Mouse (Mus musculus): ENCODE data around the gene Garem2. TPM values are rescaled to one million over a fixed set of nuclear protein-coding genes. Genes with fewer than 3 reads are reported as not detected.

Garem2 gene
- polyA plus RNA-seq, 1 experiment from 2014 or later: 14.3 TPM

- H3K27me3 ChIP-seq (ENCODE audit: control insufficient read depth, insufficient read depth, low read length): no peaks in the 10 kb centered on the region
- 95% methylated on average over 4 of the region's 4 CpGs for WGBS
- DNase-seq (ENCODE audit: low spot score, missing footprints): peak; percentile 72
- H3K9ac ChIP-seq (ENCODE audit: low read length): no peak overlapping the region
- H3K4me1 ChIP-seq (ENCODE audit: control insufficient read depth, insufficient read depth, low read length): no peaks in the 10 kb centered on the region
- H3K9me3 ChIP-seq (ENCODE audit: control insufficient read depth, low read length): no peaks in the 10 kb centered on the region
- H3K27ac ChIP-seq (ENCODE audit: low read depth, low read length): no peak overlapping the region
- no peak overlapping the region for H3K4me3 ChIP-seq (ENCODE audit: low read depth, low read length)
- no peak for ATAC-seq (ENCODE audit: low FRiP score)
- no peak overlapping the region for H3K4me2 ChIP-seq
- peaks cover 10% of the 10 kb centered on the region; the same call in 1 of the 2 replicates for H3K36me3 ChIP-seq (ENCODE audit: control insufficient read depth, insufficient read depth, low read length)
These were observed 26.3 kb downstream of the Garem2 start for GRCm38 (mm10) chr5:30131246-30131645.

GRCm38 (mm10) chr5:30132173-30132572, 27.2 kb downstream of the Garem2 start:
- no peak for DNase-seq (ENCODE audit: low spot score, missing footprints)
- no peaks in the 10 kb centered on the region for H3K9me3 ChIP-seq (ENCODE audit: control insufficient read depth, low read length)
- H3K27me3 ChIP-seq (ENCODE audit: control insufficient read depth, insufficient read depth, low read length): no peaks in the 10 kb centered on the region
- peaks cover 7% of the 10 kb centered on the region; the same call in 1 of the 2 replicates for H3K36me3 ChIP-seq (ENCODE audit: control insufficient read depth, insufficient read depth, low read length)
- H3K9ac ChIP-seq (ENCODE audit: low read length): no peak overlapping the region
- H3K27ac ChIP-seq (ENCODE audit: low read depth, low read length): no peak overlapping the region
- ATAC-seq (ENCODE audit: low FRiP score): no peak
- H3K4me1 ChIP-seq (ENCODE audit: control insufficient read depth, insufficient read depth, low read length): no peaks in the 10 kb centered on the region
- 94% methylated on average over 2 of the region's 2 CpGs for WGBS
- H3K4me3 ChIP-seq (ENCODE audit: low read depth, low read length): no peak overlapping the region
- H3K4me2 ChIP-seq: no peak overlapping the region

DNA sequence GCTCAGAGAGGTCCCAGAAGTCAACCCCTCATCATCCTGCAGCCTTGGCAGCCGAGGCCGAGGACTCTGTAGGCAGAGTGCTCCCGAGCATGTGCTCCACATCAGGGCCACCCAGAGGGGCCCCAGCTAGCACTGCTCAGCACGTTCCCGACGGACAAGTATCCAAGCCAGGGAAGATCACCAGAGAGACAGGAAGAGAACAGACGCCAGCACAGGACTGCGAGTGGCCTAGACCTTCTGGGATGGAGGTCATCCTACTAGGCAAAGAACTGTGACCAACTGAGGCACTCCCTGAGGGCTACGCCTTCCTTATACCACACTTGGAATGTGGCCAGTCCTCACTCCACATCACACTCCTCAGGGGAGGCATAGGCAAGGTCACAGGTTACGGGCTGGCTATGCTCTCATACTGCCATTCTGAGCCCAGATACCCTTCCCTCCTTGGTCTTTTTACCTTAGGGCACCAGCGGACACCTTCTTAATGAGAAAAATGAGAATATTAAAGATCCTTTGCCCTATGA, 30.8 kb downstream of the Garem2 start:
- ATAC-seq (ENCODE audit: low FRiP score) (no peak), DNase-seq (ENCODE audit: low spot score, missing footprints) (peak; percentile 37)
- Histone ChIP-seq H3K4me1 (ENCODE audit: control insufficient read depth, insufficient read depth, low read length) (no peaks in the 10 kb centered on the region), H3K27ac (ENCODE audit: low read depth, low read length) (no peak overlapping the region), H3K4me2 (no peak overlapping the region), H3K36me3 (ENCODE audit: control insufficient read depth, insufficient read depth, low read length) (peaks cover 6% of the 10 kb centered on the region; the same call in 1 of the 2 replicates), H3K9me3 (ENCODE audit: control insufficient read depth, low read length) (no peaks in the 10 kb centered on the region), H3K27me3 (ENCODE audit: control insufficient read depth, insufficient read depth, low read length) (no peaks in the 10 kb centered on the region), H3K4me3 (ENCODE audit: low read depth, low read length) (no peak overlapping the region), H3K9ac (ENCODE audit: low read length) (no peak overlapping the region)
- WGBS: 95% methylated on average over 11 of the region's 11 CpGs

- ATAC-seq (ENCODE audit: low FRiP score) (no peak), DNase-seq (ENCODE audit: low spot score, missing footprints) (peak; percentile 31)
- H3K9me3 ChIP-seq (ENCODE audit: control insufficient read depth, low read length): no peaks in the 10 kb centered on the region
- H3K27me3 ChIP-seq (ENCODE audit: control insufficient read depth, insufficient read depth, low read length): no peaks in the 10 kb centered on the region
- WGBS: 95% methylated on average over 9 of the region's 9 CpGs
- H3K27ac ChIP-seq (ENCODE audit: low read depth, low read length): no peak overlapping the region
- H3K9ac ChIP-seq (ENCODE audit: low read length): no peak overlapping the region
- no peaks in the 10 kb centered on the region for H3K4me1 ChIP-seq (ENCODE audit: control insufficient read depth, insufficient read depth, low read length)
- H3K4me3 ChIP-seq (ENCODE audit: low read depth, low read length): no peak overlapping the region
- peaks cover 7% of the 10 kb centered on the region; the same call in 1 of the 2 replicates for H3K36me3 ChIP-seq (ENCODE audit: control insufficient read depth, insufficient read depth, low read length)
- H3K4me2 ChIP-seq: no peak overlapping the region
These were observed 32.3 kb downstream of the Garem2 start for GRCm38 (mm10) chr5:30137271-30137670.

DNA sequence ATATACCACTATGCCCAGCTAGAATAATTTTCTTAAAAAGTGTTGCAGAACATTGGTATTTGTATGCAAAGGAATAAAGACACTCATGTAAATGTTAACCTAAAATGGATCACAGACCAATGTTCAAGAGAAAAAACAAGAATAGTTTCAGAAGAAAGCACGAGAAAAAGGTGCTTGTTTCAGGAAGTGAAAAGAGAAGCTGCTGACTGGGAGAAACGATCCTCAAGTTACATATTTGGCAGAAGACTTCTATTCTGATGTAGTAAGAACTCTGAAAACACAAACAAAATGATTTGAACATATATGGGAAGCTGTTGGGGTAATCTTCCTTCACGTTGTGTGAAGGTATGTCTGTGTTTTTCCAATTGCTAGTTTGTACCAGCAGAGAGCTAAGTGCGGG, 33.2 kb downstream of the Garem2 start:
- Histone ChIP-seq H3K4me1 (ENCODE audit: control insufficient read depth, insufficient read depth, low read length) (no peaks in the 10 kb centered on the region), H3K27me3 (ENCODE audit: control insufficient read depth, insufficient read depth, low read length) (no peaks in the 10 kb centered on the region), H3K36me3 (ENCODE audit: control insufficient read depth, insufficient read depth, low read length) (peaks cover 7% of the 10 kb centered on the region; the same call in 1 of the 2 replicates), H3K9me3 (ENCODE audit: control insufficient read depth, low read length) (no peaks in the 10 kb centered on the region), H3K4me2 (no peak overlapping the region), H3K4me3 (ENCODE audit: low read depth, low read length) (no peak overlapping the region), H3K9ac (ENCODE audit: low read length) (no peak overlapping the region), H3K27ac (ENCODE audit: low read depth, low read length) (no peak overlapping the region)
- WGBS: 90% methylated on average over 4 of the region's 4 CpGs
- DNase-seq (ENCODE audit: low spot score, missing footprints) (peak; percentile 28), ATAC-seq (ENCODE audit: low FRiP score) (no peak)

DNA sequence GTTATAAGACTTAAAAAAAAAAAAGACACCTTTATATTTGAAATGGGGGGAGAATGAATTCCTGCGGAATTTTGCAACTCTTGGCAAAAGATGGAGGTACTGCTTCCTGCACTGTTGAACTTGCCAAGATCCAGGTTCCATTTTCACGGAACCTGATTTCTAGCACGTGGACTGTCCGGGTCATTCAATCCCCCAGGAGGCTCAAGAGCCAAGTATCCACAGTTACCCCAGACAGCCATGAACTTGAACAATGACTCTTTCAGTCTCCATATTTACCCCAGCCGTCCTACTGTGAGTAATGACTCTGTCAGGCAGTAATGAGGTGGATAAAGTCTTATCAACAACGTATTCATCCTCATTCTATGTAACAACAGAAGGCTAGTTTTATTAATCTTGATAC, 41.6 kb downstream of the Garem2 start:
- ATAC-seq (ENCODE audit: low FRiP score) (no peak), DNase-seq (ENCODE audit: low spot score, missing footprints) (no peak)
- H3K27me3 ChIP-seq (ENCODE audit: control insufficient read depth, insufficient read depth, low read length): no peaks in the 10 kb centered on the region
- no peak overlapping the region for H3K9ac ChIP-seq (ENCODE audit: low read length)
- peaks cover 11% of the 10 kb centered on the region for H3K36me3 ChIP-seq (ENCODE audit: control insufficient read depth, insufficient read depth, low read length)
- H3K4me3 ChIP-seq (ENCODE audit: low read depth, low read length): no peak overlapping the region
- no peak overlapping the region for H3K4me2 ChIP-seq
- no peaks in the 10 kb centered on the region for H3K9me3 ChIP-seq (ENCODE audit: control insufficient read depth, low read length)
- H3K4me1 ChIP-seq (ENCODE audit: control insufficient read depth, insufficient read depth, low read length): no peaks in the 10 kb centered on the region
- WGBS: 95% methylated on average over 6 of the region's 6 CpGs
- H3K27ac ChIP-seq (ENCODE audit: low read depth, low read length): no peak overlapping the region

DNA sequence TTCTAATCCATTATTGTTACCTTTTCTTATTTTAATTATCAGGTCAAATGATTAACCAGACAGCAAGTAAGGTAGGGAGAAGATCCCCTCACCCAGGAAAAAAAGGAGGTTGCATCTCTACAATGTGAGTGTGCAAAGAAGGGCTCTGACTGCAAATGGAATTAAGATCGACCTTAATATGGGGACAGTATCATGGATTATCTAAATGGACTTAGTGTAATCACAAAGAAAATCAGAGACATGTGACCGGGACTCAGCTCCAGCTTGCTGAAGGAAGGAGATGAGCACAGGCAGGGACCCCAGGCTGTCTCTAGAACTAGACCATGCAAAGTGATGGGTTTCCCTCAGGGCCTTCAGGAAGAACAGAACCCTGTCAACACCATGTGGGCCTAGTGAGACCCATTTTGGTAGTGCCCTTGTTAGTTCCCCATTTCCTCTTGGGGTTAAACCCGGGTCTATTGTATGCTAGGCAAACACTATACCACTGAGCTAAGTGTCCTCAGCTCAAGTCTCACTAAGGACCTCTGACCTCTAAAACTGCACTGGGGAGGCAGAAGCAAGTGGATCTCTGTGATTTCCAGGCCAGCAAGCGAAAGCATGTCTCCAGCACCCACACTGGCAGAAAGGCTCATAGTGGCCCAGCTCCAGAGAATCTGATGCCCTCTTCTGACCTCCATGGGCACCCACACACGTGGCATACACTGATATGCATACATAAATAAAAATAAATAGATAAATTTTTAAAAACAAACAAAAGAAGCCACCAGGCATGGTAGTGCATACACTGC, 43.4 kb downstream of the Garem2 start:
- Histone ChIP-seq H3K4me1 (ENCODE audit: control insufficient read depth, insufficient read depth, low read length) (no peaks in the 10 kb centered on the region), H3K27ac (ENCODE audit: low read depth, low read length) (no peak overlapping the region), H3K27me3 (ENCODE audit: control insufficient read depth, insufficient read depth, low read length) (no peaks in the 10 kb centered on the region), H3K4me3 (ENCODE audit: low read depth, low read length) (no peak overlapping the region), H3K36me3 (ENCODE audit: control insufficient read depth, insufficient read depth, low read length) (peaks cover 11% of the 10 kb centered on the region), H3K9me3 (ENCODE audit: control insufficient read depth, low read length) (no peaks in the 10 kb centered on the region), H3K9ac (ENCODE audit: low read length) (no peak overlapping the region), H3K4me2 (no peak overlapping the region)
- DNase-seq (ENCODE audit: low spot score, missing footprints) (peak; percentile 26), ATAC-seq (ENCODE audit: low FRiP score) (no peak)
- 85% methylated on average over 5 of the region's 5 CpGs for WGBS

GRCm38 (mm10) chr5:30152007-30152406, 47.0 kb downstream of the Garem2 start:
- 83% methylated on average over 4 of the region's 4 CpGs for WGBS
- H3K9me3 ChIP-seq (ENCODE audit: control insufficient read depth, low read length): no peaks in the 10 kb centered on the region
- DNase-seq (ENCODE audit: low spot score, missing footprints) (no peak), ATAC-seq (ENCODE audit: low FRiP score) (no peak)
- no peak overlapping the region for H3K9ac ChIP-seq (ENCODE audit: low read length)
- no peak overlapping the region for H3K27ac ChIP-seq (ENCODE audit: low read depth, low read length)
- H3K4me1 ChIP-seq (ENCODE audit: control insufficient read depth, insufficient read depth, low read length): 0 out of 2 replicates have a peak, but pooled peaks cover 3% of the 10 kb centered on the region
- H3K36me3 ChIP-seq (ENCODE audit: control insufficient read depth, insufficient read depth, low read length): no peaks in the 10 kb centered on the region
- no peak overlapping the region for H3K4me2 ChIP-seq
- no peaks in the 10 kb centered on the region for H3K27me3 ChIP-seq (ENCODE audit: control insufficient read depth, insufficient read depth, low read length)
- H3K4me3 ChIP-seq (ENCODE audit: low read depth, low read length): no peak overlapping the region

DNA sequence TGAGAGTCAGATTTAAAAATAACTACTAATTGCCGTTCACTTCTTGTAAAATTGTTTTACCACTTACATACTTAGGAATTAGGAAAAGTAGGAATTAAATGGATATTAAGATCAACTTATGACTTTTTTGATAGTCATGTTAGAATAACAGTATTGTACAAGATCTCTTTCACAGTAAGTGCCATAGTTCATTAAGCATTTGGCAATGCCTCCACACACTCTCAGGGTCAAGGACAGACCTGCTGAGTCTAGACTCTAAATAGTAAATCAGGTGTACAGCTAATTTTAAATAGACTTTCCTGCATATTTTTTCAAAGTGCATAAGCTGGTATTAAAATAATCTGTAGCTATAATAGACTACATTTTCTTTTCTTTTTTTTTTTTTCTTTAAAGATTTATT, 47.5 kb downstream of the Garem2 start:
- Histone ChIP-seq H3K36me3 (ENCODE audit: control insufficient read depth, insufficient read depth, low read length) (no peaks in the 10 kb centered on the region), H3K4me1 (ENCODE audit: control insufficient read depth, insufficient read depth, low read length) (0 out of 2 replicates have a peak, but pooled peaks cover 3% of the 10 kb centered on the region), H3K4me3 (ENCODE audit: low read depth, low read length) (no peak overlapping the region), H3K4me2 (no peak overlapping the region), H3K27ac (ENCODE audit: low read depth, low read length) (no peak overlapping the region), H3K9ac (ENCODE audit: low read length) (no peak overlapping the region), H3K27me3 (ENCODE audit: control insufficient read depth, insufficient read depth, low read length) (no peaks in the 10 kb centered on the region), H3K9me3 (ENCODE audit: control insufficient read depth, low read length) (no peaks in the 10 kb centered on the region)
- no peak for ATAC-seq (ENCODE audit: low FRiP score)
- WGBS: 92% methylated on average over 1 of the region's 1 CpGs
- DNase-seq (ENCODE audit: low spot score, missing footprints): no peak

All from midbrain, embryonic 11.5 days (tissue).